Mouse (Mus musculus) megakaryocyte, embryonic 14.5 days (primary cell): ENCODE data around the gene Cldn3.

Source experiments
- FLI1 ChIP-seq: IDR thresholded peaks from 2 replicates; pipeline ENCODE4 v1.6.1; 2012; ENCODE audit warnings: low read length, inconsistent platforms, mixed read lengths
- GATA1 ChIP-seq: IDR thresholded peaks from 3 replicates; pipeline ENCODE4 v1.6.1; 2012; ENCODE audit warnings: mixed read lengths, low read length, inconsistent platforms, borderline replicate concordance

- no peak for TF ChIP-seq GATA1
- TF ChIP-seq FLI1: no peak
These were observed 2.2 kb upstream of the Cldn3 start for GRCm38 (mm10) chr5:134983771-134984170.
